Mouse (Mus musculus) heart, embryonic 15.5 days (tissue): ENCODE measurements around the gene Senp5. TPM values are rescaled to one million over a fixed set of nuclear protein-coding genes. Genes with fewer than 3 reads are reported as not detected.
A peak's percentile ranks its signal among the peaks of the same experiment; 100 is the strongest.

Experiments
- ATAC-seq: fragments of 200-750 bp; cut with Nextera tagmentation; replicated peaks from 2 replicates; pipeline ENCODE4 v1.8.0; 2017; ENCODE audit warnings: low read depth, moderate TSS enrichment; ENCODE audit not compliant: insufficient number of reproducible peaks, insufficient read depth, low FRiP score
- H3K27ac ChIP-seq: fragments of 300-500 bp; sonication (generic); 2 replicates; pipeline ENCODE4 v1.5.1; 2015; ENCODE audit warnings: mild to moderate bottlenecking, inconsistent platforms
- H3K27me3 ChIP-seq: fragments of 300-500 bp; sonication (generic); 2 replicates; pipeline ENCODE4 v1.6.1; 2015; ENCODE audit warnings: inconsistent platforms
- H3K36me3 ChIP-seq: fragments of 300-500 bp; sonication (generic); 2 replicates; pipeline ENCODE4 v1.6.1; 2015; ENCODE audit warnings: mild to moderate bottlenecking, inconsistent platforms
- H3K4me1 ChIP-seq: fragments of 300-500 bp; sonication (generic); replicated peaks from 2 replicates; pipeline ENCODE4 v1.6.1; 2015; ENCODE audit warnings: inconsistent platforms
- H3K4me2 ChIP-seq: fragments of 300-500 bp; sonication (generic); 2 replicates; pipeline ENCODE4 v1.6.1; 2015; ENCODE audit warnings: inconsistent platforms, mild to moderate bottlenecking, moderate library complexity
- H3K4me3 ChIP-seq: fragments of 300-500 bp; sonication (generic); 2 replicates; pipeline ENCODE4 v1.5.1; 2015; ENCODE audit warnings: mild to moderate bottlenecking, inconsistent platforms
- H3K9ac ChIP-seq: fragments of 300-500 bp; sonication (generic); 2 replicates; pipeline ENCODE4 v1.6.1; 2015; ENCODE audit warnings: mild to moderate bottlenecking, inconsistent platforms
- H3K9me3 ChIP-seq: fragments of 300-500 bp; sonication (generic); replicated peaks from 2 replicates; pipeline ENCODE4 v1.6.1; 2016; ENCODE audit warnings: inconsistent platforms
- WGBS: fragments of 180-500 bp; shearing (Covaris S2); methylation state at CpG from one replicate; pipeline ENCODE4 v1.1.7; 2015; ENCODE audit warnings: mixed read lengths; 5-methylcytosine and 5-hydroxymethylcytosine counted together
- polyA plus RNA-seq: library from polyadenylated mRNA; unstranded; fragments of >200 nt; fragmentation: Nextera tagmentation; extraction: Ambion mirVana; gene quantifications from 2 replicates; pipeline ENCODE4 v1.2.1, GENCODE M21; 2015

Gene Senp5
- polyA plus RNA-seq, 1 experiment from 2014 or later, result 9.9 TPM

GRCm38 (mm10) chr16:31938856-31939255 lies 64.2 kb downstream of the Senp5 start:
- H3K27me3 ChIP-seq, result peaks cover 27% of the 10 kb centered on the region
- 60% methylated on average over 6 of the region's 6 CpGs for WGBS
- no peak overlapping the region for H3K4me3 ChIP-seq
- no peaks in the 10 kb centered on the region for H3K36me3 ChIP-seq
- ATAC-seq, result no peak
- H3K27ac ChIP-seq, result no peak overlapping the region
- no peak overlapping the region for H3K4me2 ChIP-seq
- no peak overlapping the region for H3K9ac ChIP-seq
- no peaks in the 10 kb centered on the region for H3K9me3 ChIP-seq
- peaks cover 18% of the 10 kb centered on the region for H3K4me1 ChIP-seq

DNA sequence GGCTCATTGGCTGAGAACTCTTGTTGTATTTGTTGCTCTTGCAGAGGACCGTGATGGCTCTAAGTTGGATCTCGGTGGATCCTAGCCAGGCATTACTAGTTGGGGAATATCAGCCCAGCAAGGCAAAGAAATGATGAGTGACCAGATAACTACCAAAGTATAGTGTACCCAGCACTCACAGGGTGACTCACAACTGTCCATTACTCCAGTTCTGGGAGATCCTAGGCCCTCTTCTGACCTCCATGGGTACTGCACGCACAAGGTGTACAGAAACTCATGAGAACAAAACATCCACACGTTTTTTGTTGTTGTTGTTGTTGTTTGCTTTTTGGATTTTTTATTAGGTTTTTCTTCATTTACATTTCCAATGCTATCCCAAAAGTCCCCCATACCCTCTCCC lies 66.5 kb downstream of the Senp5 start:
- H3K9ac ChIP-seq, result no peak overlapping the region
- no peak for ATAC-seq
- no peaks in the 10 kb centered on the region for H3K36me3 ChIP-seq
- H3K9me3 ChIP-seq, result no peaks in the 10 kb centered on the region
- H3K27ac ChIP-seq, result no peak overlapping the region
- H3K27me3 ChIP-seq, result peaks cover 35% of the 10 kb centered on the region
- H3K4me2 ChIP-seq, result no peak overlapping the region
- WGBS, result 84% methylated on average over 4 of the region's 4 CpGs
- H3K4me1 ChIP-seq, result peaks cover 32% of the 10 kb centered on the region
- H3K4me3 ChIP-seq, result no peak overlapping the region

DNA sequence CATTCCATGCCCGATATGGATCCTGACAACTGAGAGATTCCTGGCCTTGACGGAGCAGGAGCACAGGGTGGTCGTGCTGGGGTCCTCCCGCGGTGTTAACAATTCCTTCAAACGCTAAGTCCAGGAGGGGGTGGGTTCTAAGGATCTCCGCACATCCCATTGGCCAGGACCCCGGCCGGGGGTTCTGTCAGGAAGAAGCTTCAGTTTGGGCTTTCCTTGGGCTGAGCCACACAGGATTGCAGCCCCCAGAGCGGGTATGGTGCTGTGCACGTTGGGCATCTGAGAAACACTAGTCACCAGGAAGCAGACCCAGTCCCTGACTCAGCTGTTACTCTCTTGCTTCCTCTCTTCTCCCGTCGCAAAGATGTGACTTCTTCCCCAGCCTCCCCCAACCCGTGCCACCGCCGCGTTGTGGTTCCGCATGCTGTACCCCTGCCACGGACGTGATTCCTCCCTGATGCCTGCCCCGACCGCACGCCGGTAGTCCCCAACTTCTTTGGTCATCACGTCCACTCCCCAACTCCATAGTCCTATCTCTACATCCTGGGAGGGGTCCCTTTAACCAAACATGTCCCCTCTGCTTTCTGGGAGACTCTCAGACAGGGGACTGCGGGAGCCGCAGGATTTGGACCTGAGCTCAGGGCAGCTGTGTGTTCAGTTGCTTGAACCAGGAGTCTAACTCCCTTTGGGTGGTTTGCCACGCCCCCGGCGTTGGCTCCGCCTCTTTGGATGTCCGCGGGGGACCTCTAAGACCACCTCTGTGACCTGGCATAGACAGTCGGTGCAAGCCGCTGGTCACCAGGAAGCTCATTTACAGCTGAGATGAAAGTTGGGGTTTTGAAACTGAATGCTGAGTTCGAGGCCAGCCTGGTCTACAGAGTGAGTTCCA lies 67.8 kb downstream of the Senp5 start:
- Histone ChIP-seq H3K9me3 (no peaks in the 10 kb centered on the region), H3K27me3 (peaks cover 35% of the 10 kb centered on the region), H3K27ac (no peak overlapping the region), H3K4me1 (peaks cover 32% of the 10 kb centered on the region), H3K36me3 (no peaks in the 10 kb centered on the region), H3K4me3 (peak overlapping the region; percentile 59), H3K4me2 (peak overlapping the region; percentile 62), H3K9ac (peak overlapping the region; percentile 9; the same call in 1 of the 2 replicates)
- ATAC-seq, result no peak
- whole genome bisulfite sequencing, result 3% methylated on average over 36 of the region's 36 CpGs

DNA sequence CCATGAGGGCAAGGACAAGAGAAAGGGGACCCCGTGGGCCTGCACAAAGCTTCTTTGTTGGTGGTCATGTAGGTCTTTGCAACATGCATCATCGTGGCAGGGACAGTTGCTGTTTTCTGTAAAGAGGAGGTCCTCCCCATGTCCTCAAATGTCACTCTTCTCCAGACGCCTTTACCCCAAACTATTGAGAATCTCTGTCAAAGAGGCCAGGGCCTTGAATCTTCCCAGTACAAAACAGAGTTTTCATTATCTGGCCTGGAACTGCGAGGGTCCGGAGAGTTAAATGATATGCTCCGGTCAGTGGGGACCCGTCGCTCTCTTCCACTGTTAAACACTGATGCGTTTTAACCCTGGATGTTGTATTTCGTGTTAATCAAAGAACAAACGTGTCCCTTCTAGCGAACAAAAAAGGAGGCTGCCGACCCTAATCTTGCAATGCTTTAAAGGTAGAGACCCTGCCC lies 68.5 kb downstream of the Senp5 start:
- 26% methylated on average over 13 of the region's 13 CpGs for WGBS
- no peak for ATAC-seq
- peaks cover 32% of the 10 kb centered on the region for H3K4me1 ChIP-seq
- peak overlapping the region; percentile 95 for H3K4me2 ChIP-seq
- peak overlapping the region; percentile 59 for H3K4me3 ChIP-seq
- no peaks in the 10 kb centered on the region for H3K36me3 ChIP-seq
- no peaks in the 10 kb centered on the region for H3K9me3 ChIP-seq
- H3K9ac ChIP-seq, result 0 out of 2 replicates have a peak overlapping the region, but pooled peaks have one; percentile 9
- H3K27me3 ChIP-seq, result peaks cover 35% of the 10 kb centered on the region
- H3K27ac ChIP-seq, result no peak overlapping the region

- H3K27me3 ChIP-seq, result peaks cover 35% of the 10 kb centered on the region
- peak within 1 kb of the TSS; percentile 95 for H3K4me2 ChIP-seq
- WGBS, result 9% methylated on average over 42 of the region's 42 CpGs
- no peaks in the 10 kb centered on the region for H3K36me3 ChIP-seq
- H3K4me3 ChIP-seq, result peak within 1 kb of the TSS; percentile 59
- peak within 1 kb of the TSS; percentile 23; the same call in 1 of the 2 replicates for H3K27ac ChIP-seq
- peaks cover 32% of the 10 kb centered on the region for H3K4me1 ChIP-seq
- ATAC-seq, result no peak
- peak within 1 kb of the TSS; percentile 52 for H3K9ac ChIP-seq
- H3K9me3 ChIP-seq, result no peaks in the 10 kb centered on the region
Measured at GRCm38 (mm10) chr16:31933751-31934549, 69.1 kb downstream of the Senp5 start, which contains the start of gene Pigz. TSS of gene Pigz (plus strand) at chr16:31933851.

- Histone ChIP-seq H3K4me2 (peak overlapping the region; percentile 95), H3K4me1 (peaks cover 32% of the 10 kb centered on the region), H3K27ac (peak overlapping the region; percentile 23; the same call in 1 of the 2 replicates), H3K9me3 (no peaks in the 10 kb centered on the region), H3K36me3 (no peaks in the 10 kb centered on the region), H3K27me3 (peaks cover 35% of the 10 kb centered on the region), H3K9ac (peak overlapping the region; percentile 52), H3K4me3 (peak overlapping the region; percentile 59)
- under 1% methylated on average over 50 of the region's 50 CpGs for WGBS
- peak; percentile 88 for ATAC-seq
Measured at GRCm38 (mm10) chr16:31932840-31933697, 70.0 kb downstream of the Senp5 start.

GRCm38 (mm10) chr16:31932255-31932654 lies 70.8 kb downstream of the Senp5 start:
- Histone ChIP-seq H3K4me1 (peaks cover 32% of the 10 kb centered on the region), H3K9me3 (no peaks in the 10 kb centered on the region), H3K27ac (no peak overlapping the region), H3K4me2 (peak overlapping the region; percentile 95; the same call in 1 of the 2 replicates), H3K27me3 (peaks cover 35% of the 10 kb centered on the region), H3K36me3 (no peaks in the 10 kb centered on the region), H3K9ac (no peak overlapping the region), H3K4me3 (no peak overlapping the region)
- ATAC-seq, result no peak
- WGBS, result 61% methylated on average over 5 of the region's 5 CpGs

DNA sequence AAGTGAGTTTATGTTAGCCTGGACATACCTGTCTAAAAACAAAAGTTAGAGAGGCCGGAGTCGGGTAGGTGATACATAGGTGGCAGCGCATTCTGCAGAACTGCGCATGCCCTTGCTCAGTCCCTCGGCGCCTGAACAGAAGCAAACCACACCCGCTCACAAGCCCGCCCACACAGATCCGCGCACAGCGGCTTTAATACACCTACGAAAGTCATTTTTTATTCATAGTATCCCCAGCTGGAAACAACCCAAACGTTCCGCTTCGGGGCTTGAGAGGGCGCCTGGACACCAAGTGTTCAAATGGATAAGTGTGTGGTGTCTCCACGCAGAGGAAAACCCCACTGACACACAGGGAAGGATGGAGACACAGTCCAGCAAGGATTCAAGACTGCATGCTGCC lies 71.8 kb downstream of the Senp5 start:
- Histone ChIP-seq H3K27me3 (peaks cover 31% of the 10 kb centered on the region), H3K4me3 (no peak overlapping the region), H3K4me1 (peaks cover 32% of the 10 kb centered on the region), H3K4me2 (peak overlapping the region; percentile 23; the same call in 1 of the 2 replicates), H3K9ac (no peak overlapping the region), H3K9me3 (no peaks in the 10 kb centered on the region), H3K27ac (no peak overlapping the region), H3K36me3 (no peaks in the 10 kb centered on the region)
- no peak for ATAC-seq
- WGBS, result 55% methylated on average over 17 of the region's 17 CpGs

DNA sequence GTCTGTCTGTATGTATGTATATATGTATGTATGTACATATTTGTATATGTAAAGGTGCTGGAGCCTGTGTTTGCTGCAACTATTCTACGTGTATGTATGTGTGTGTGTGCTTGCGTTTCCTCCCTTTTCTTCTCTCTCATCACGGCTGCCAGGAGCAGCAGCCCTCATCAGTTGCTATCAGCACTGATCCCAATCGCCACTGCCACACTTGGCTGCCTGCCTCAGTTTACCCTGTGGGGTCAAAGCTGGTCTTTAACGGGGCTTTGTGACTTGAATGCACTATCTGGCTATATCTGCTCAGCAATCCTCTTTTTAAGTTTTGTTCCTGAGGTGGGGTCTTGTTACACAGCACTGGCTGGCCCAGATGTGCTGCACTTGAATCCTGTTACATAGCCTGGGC lies 75.7 kb downstream of the Senp5 start:
- no peak for ATAC-seq
- H3K9ac ChIP-seq, result no peak overlapping the region
- no peak overlapping the region for H3K4me2 ChIP-seq
- no peaks in the 10 kb centered on the region for H3K27me3 ChIP-seq
- no peaks in the 10 kb centered on the region for H3K9me3 ChIP-seq
- no peaks in the 10 kb centered on the region for H3K36me3 ChIP-seq
- H3K4me3 ChIP-seq, result no peak overlapping the region
- WGBS, result 85% methylated on average over 5 of the region's 5 CpGs
- peaks cover 4% of the 10 kb centered on the region; the same call in 1 of the 2 replicates for H3K4me1 ChIP-seq
- no peak overlapping the region for H3K27ac ChIP-seq

DNA sequence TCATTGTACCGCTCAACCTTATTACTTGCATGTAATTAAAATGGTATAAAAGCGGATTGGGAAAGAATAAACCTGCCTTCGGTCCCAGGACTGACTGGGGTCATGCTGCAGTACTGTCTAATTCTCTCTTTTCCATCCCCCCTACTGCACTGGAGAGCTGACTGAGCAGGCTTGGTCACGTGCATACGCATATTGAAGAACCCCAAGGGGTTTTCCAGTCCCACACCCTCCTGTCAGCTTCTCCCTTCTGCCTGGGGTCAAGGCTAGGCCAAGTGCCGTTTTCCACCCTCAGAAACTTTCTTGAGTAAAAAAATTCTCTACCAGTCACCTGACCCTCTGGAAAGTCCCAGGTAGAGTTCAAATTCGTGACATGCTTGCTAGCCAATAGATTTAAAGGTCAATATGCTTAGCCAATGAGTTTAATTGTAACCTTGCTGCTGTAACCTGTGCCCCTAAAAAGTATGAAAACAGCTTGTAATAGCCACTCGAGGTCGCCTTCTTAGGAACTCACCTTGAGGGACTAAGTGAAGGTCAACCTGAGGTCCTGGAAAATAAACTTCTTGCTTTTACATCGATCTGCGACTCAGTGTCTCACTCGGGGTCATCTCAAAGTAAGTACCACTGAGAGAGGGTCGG lies 76.4 kb downstream of the Senp5 start:
- H3K4me1 ChIP-seq, result no peaks in the 10 kb centered on the region
- H3K27me3 ChIP-seq, result no peaks in the 10 kb centered on the region
- no peak overlapping the region for H3K4me3 ChIP-seq
- H3K4me2 ChIP-seq, result no peak overlapping the region
- WGBS, result 85% methylated on average over 13 of the region's 13 CpGs
- H3K36me3 ChIP-seq, result no peaks in the 10 kb centered on the region
- H3K9ac ChIP-seq, result no peak overlapping the region
- no peaks in the 10 kb centered on the region for H3K9me3 ChIP-seq
- no peak for ATAC-seq
- H3K27ac ChIP-seq, result no peak overlapping the region
